Mouse (Mus musculus) Muller cell, postnatal 12 days (primary cell): ENCODE measurements around the gene Gm5767.

ENCODE experiments used
- DNase-seq: peaks from one replicate; pipeline ENCODE4 v3.0.0-alpha.2; 2015; ENCODE audit errors: inconsistent ontology term

Gm5767 gene

DNA sequence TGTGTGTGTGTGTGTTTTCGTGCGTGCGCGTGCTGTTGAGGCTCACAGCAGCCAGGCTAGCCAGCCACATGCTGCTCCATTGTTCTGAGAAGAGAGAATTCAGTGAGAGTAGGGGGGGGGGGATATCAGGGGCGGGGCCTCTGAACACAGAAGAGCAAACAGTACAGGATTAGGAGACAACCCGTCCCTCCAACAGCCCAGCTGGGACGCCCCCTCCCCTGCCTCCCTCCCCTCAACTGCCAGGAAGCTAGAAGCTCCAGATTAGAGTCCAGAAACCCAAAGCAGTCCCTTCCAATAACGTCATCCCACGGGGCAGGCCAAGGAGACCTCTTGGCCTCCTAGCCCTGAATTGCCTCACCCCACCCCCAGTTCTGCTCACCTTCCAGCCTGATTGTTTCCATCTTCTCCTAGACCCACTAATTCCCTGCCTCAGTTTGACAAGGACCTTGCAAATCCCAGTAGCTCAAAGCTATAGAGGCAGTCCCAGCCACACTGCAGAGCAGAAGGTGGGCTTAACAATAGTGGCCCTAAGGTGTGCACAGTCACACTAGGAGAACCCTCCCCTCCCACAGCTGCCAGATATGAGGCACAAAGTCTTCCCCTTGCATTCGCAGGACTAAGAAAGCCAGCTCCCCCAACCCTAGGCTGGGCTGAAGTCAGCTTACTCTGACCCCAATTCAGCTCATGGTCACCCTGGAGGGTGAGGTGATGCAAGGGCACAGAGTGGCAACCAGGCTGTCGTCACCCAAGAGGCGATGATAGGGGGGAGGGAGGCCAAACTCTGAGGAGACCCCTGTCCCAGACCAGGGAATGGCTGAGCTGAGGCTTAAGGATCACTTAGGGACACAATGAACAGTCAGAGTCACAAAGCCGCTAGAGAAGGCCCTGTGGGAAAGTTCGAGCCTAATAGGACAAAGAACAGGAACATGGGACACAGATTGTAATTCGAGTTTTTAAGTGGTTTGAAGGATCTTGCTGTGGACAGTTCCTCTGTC, 10.2 kb upstream of the Gm5767 start:
- peak; percentile 57 for DNase-seq

- DNase-seq, result peak; percentile 98
These were observed 8.8 kb upstream of the Gm5767 start, which contains the start of gene Carhsp1 for GRCm38 (mm10) chr16:8671551-8672349. TSS of gene Carhsp1 (minus strand) at chr16:8672155.

DNA sequence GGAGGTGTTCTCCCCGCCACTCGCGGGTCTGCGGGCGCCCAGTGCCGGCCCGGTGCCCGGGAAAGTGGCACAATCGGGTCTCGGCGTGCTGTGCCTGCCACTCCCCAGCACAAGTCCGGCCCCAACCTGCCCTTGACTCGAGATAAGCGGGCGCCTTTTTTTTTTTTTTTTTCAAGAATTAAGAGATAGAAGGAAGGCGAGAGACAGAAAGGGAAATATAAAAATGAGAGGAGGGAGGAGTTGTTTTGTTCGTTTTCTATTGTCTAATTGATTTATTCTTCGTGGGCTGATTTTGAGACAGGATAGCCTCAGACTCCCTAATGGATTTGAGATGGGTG, 8.3 kb upstream of the Gm5767 start:
- no peak for DNase-seq

GRCm38 (mm10) chr16:8672811-8673210, 7.8 kb upstream of the Gm5767 start:
- DNase-seq, result no peak

- DNase-seq, result no peak
These were observed 7.2 kb upstream of the Gm5767 start for GRCm38 (mm10) chr16:8673343-8673742.

- DNase-seq, result peak; percentile 67
These were observed 6.4 kb upstream of the Gm5767 start for GRCm38 (mm10) chr16:8674165-8674564.

GRCm38 (mm10) chr16:8675559-8675958, 5.0 kb upstream of the Gm5767 start:
- no peak for DNase-seq

DNA sequence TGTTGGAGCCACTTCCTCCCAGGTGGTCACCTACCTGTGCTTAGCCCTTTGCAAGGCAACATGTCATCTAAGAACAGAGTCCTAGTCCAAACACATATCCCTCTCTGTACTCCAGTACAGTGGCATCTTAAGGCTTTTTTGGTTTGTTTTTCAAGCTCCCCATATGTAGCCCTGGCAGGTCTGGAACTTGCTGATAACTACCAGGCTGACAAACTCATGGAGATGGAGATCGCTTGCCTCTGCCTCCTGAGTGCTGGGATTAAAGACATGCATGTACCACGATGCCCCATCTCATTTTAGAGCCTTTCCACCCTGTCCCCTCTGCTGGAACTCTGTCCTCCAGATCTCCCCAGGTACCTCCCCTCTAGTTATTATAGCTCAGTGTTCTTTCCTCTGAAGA, 4.3 kb upstream of the Gm5767 start:
- no peak for DNase-seq

DNA sequence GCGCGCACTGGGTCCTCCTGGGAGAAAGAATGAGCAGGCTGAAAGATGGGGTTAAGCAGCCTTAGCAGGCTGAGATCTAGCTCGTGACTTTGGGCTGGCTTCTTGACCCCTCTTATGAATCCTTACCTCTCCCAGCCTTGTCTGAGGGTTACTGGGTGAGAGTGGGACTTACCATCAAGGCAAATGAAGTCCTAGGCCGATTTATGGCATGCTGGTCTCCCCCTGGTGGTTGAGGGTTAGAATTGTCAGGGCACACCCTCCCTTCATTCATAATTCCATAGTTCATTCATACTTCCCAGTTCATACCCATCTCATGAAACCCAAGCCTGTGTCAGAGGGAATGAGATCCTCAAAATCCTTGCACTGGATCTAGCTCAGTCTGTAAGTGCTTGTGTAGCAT, 3.8 kb upstream of the Gm5767 start:
- DNase-seq, result peak; percentile 43

- DNase-seq, result no peak
These were observed 2.5 kb upstream of the Gm5767 start for GRCm38 (mm10) chr16:8678035-8678434.

DNA sequence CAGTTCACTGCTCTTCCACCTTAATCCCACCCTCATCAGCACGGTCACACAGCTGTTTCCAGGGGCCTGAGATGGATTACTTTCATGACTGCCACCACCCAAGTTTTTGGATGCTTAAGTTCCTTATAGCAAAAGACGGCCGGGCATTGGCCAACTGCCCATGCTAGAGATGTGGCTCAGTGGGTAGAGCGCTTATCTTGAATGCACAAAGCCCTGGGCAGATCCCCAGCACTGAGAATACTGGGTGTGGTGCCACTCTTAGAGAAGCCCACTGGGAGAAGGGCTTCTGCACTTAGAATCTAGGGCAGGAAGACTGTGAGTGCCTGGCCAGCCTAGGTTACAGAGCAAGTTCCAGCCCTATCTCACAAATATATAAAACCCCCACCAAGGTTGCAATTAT, 1.9 kb upstream of the Gm5767 start:
- no peak for DNase-seq

GRCm38 (mm10) chr16:8679780-8680179, 790 bp upstream of the Gm5767 start:
- DNase-seq, result no peak

DNA sequence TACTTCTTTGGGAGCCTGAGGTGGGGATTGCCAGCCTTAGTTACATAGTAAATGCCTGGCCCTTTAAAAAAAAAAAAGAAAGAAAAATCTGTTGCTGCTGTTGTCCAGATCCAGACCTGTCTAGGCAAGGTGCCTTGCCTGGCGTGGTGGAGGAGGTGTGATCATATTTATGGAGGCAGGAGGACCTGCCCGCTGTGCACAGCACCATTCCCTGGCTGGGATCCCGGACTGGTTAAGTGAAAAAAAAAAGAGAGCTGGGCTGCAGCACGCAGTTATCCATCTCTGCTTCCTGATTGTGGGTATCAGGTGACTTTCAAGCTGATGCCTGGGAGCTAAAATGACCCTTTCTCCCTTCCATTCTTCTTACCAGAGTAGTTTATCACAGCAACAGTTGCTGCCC, 4.5 kb downstream of the Gm5767 start:
- no peak for DNase-seq

GRCm38 (mm10) chr16:8686121-8686870, 5.7 kb downstream of the Gm5767 start:
- DNase-seq, result peak; percentile 51

DNA sequence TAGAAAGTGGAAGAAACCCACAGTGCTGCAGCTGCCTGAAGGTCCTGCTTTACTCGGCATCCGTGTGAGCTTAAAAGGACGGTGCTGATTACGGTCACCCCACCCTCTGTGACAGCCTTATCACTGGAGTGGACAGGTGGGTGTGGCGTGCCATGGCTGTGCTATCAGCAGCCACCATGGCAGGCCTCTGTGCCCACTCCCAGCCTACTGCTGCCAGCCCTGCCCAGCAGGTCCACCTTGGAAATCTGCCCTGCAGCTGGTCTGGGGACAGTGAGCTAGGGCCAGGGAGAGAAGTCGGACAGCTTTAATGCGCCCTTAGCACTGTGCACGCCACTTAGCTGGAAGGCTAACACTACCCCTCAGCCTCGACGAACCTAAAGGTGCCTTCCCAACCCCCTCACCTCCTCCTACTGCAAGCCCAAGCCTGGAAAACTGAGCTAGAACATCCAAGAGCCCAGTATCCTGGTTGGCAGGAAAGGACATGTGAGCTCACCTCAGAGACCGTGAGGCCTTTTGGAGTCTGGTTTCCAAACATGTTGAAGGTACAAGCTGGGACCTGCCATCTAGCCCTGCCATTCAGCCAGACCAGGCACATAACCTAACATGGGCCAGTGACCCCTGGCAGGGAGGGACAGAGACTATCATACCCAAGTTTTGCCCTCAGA, 6.4 kb downstream of the Gm5767 start:
- no peak for DNase-seq

GRCm38 (mm10) chr16:8687559-8688112, 7.1 kb downstream of the Gm5767 start:
- no peak for DNase-seq

DNA sequence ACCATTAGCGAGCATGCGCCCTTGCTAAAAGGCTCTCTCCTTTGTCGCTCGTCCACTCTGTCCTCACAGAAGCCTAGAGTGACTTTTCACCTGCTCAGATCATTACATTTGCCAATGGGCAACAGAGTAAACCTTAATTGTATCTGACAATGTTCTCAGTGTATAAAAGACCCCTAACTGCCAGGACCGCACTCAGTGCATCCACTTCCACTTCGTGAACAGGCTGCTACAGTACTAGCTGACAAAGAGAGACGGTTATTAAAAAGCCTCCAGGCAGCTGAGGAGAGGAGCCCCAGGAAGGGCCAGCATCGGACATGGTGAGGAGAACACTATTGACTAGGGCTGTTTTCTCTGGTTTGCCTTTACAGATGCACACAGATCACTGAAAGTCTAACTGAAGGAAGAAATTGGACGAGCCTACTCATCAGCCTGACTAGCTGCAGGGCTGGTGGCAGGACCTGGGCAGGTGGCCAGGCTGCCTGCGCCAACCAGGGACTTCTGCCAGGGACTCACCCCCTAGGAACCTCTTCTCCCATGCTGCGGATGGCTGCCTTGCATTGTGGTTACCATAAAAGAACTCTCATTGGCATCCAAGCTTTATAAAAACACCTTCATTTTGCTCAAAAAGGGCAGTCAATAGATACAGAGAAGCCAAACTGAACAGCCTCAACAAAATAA, 9.5 kb downstream of the Gm5767 start:
- DNase-seq, result peak; percentile 93

DNA sequence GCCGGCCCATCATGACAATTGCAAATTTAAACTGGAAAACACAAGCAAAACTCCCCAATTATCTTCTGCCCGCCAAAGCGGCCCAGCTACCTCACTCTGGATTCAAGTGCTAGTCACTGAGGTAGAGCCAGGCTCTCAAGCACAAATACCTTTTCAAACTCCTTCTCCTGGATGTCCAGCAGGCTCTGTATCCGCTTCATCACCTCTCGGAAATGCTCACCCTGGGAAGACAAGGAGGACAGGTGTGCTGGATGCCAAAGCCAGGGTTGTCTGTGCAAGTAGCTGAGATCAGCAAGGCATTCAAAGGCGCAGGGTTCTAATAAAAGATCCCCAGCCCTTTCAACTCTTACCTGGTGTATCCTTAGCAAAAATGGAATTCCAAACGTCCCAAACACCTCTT, 10.6 kb downstream of the Gm5767 start:
- DNase-seq, result no peak

- no peak for DNase-seq
These were observed 19.0 kb downstream of the Gm5767 start for GRCm38 (mm10) chr16:8699556-8699955.

DNA sequence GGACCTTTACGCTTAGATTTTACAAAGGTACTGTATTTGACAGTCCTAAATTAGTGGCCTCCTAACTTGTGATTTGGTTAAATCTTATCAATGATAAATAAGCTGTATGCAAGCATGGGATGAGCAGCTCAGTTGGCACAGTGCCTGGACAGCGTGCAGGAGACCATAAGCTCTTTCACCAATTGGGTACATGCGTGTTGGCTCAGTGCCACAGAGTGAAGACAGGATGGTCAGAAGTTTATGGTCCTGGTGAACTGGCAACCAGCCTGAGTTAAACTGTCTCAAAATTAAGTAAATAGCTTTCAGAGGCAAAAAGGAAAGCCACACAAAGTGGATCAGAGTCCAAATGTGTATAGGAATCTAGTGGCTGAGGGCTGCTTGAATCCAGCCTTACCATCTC, 20.0 kb downstream of the Gm5767 start:
- DNase-seq, result no peak

DNA sequence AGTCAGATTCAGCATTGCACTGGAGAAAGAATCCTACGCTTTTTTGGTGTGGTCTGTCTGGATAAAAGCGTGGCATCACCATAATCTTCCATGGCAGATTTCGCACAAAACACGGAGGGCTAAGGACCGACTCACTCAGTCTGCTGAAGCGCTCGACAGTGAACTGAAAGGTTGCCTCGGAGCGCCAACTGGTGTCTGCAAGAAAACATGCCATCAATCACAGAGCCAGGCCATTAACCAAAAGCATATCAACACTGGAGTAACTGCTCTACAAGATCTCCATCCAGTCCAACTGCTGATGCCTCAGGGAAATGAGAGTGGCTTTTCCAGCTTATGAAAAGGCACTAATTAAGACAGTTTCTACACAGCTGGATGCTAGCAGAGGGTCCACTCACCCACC, 31.4 kb downstream of the Gm5767 start:
- no peak for DNase-seq
